Mouse (Mus musculus) hindbrain, embryonic 12.5 days (tissue): ENCODE data around the gene Tars2. TPM values are rescaled to one million over a fixed set of nuclear protein-coding genes. Genes with fewer than 3 reads are reported as not detected.
"Not testable (repeated sequence)": the region's sequence is repeated elsewhere in the genome, so short reads cannot be mapped to it uniquely, and the experiment has no call there.

Experiments
- ATAC-seq: fragments of 200-750 bp; cut with Nextera tagmentation; 2 replicates; pipeline ENCODE4 v1.8.0; 2017; ENCODE audit warnings: moderate TSS enrichment; ENCODE audit not compliant: low FRiP score
- H3K27ac ChIP-seq: fragments of 300-500 bp; sonication (generic); 2 replicates; pipeline ENCODE4 v1.5.1; 2016; ENCODE audit warnings: mild to moderate bottlenecking
- H3K27me3 ChIP-seq: fragments of 300-500 bp; sonication (generic); 2 replicates; pipeline ENCODE4 v1.6.1; 2016; ENCODE audit warnings: mild to moderate bottlenecking
- H3K36me3 ChIP-seq: fragments of 300-500 bp; sonication (generic); 2 replicates; pipeline ENCODE4 v1.6.1; 2016; ENCODE audit warnings: mild to moderate bottlenecking
- H3K4me1 ChIP-seq: fragments of 300-500 bp; sonication (generic); 2 replicates; pipeline ENCODE4 v1.6.1; 2016
- H3K4me2 ChIP-seq: fragments of 300-500 bp; sonication (generic); replicated peaks from 2 replicates; pipeline ENCODE4 v1.6.1; 2016; ENCODE audit warnings: mild to moderate bottlenecking
- H3K4me3 ChIP-seq: fragments of 300-500 bp; sonication (generic); 2 replicates; pipeline ENCODE4 v1.5.1; 2016; ENCODE audit warnings: mild to moderate bottlenecking
- H3K9ac ChIP-seq: fragments of 300-500 bp; sonication (generic); 2 replicates; pipeline ENCODE4 v1.6.1; 2016; ENCODE audit warnings: mild to moderate bottlenecking, moderate library complexity
- H3K9me3 ChIP-seq: fragments of 300-500 bp; sonication (generic); replicated peaks from 2 replicates; pipeline ENCODE4 v1.6.1; 2016; ENCODE audit warnings: mild to moderate bottlenecking
- WGBS: fragments of 180-500 bp; shearing (Covaris S2); methylation state at CpG from one replicate; pipeline ENCODE4 v1.1.7; 2016; 5-methylcytosine and 5-hydroxymethylcytosine counted together
- polyA plus RNA-seq: library from polyadenylated mRNA; unstranded; fragments of >200 nt; fragmentation: Nextera tagmentation; extraction: Ambion mirVana; gene quantifications from 2 replicates; pipeline ENCODE4 v1.2.1, GENCODE M21; 2016

The Tars2 gene
- polyA plus RNA-seq: 39.5 and 45.9 TPM in 2 replicates

DNA sequence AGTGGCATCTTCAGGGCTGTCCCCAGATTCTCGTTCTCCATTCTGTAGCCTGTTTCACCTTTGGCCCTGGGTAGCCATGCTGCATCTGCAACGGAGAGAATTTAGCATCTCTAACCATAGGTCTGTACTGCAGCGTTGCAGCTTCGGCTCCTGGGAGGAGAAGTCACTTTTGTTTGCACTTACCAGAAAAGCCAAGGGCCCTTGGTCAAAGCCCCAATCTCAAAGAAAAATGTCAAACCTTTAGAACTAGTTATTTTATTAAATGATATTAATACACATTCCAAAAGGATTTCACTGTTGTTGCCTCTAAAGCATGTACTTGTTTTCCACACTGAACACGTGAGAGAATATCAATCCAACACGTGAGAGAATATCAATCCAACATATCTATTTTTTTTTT lies at the start of gene Tars2:
TSS of gene Tars2 (minus strand) at position 101 of the 400 bp plus-strand sequence.
- no peaks in the 10 kb centered on the region for H3K4me1 ChIP-seq
- no peaks in the 10 kb centered on the region for H3K9me3 ChIP-seq
- H3K36me3 ChIP-seq: peaks cover 21% of the 10 kb centered on the region
- H3K9ac ChIP-seq: no peak within 1 kb of the TSS
- H3K27ac ChIP-seq: no peak within 1 kb of the TSS
- H3K4me3 ChIP-seq: no peak within 1 kb of the TSS
- no peaks in the 10 kb centered on the region for H3K27me3 ChIP-seq
- H3K4me2 ChIP-seq: no peak within 1 kb of the TSS
- no peak for ATAC-seq
- WGBS: 87% methylated on average over 6 of the region's 6 CpGs

DNA sequence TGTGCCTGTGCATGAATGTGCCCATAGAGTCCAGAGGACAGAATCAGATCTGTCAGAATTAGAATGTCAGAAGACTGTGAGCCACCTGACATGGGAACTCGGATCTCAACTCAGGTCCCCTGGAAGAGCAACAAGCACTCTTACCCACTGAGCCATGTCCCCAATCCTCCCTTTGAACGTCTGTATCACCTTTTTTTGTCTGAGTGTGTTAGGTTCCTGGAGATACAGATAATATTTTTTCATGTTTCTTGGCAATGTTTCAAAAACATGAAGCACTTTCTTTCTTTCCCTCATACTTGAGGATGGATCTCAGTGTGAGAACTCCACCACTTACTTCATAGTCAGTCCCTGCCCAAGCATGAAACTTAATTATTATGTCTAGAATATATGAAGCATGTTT lies 48.4 kb upstream of the Tars2 start:
- ATAC-seq: no peak
- 64% methylated on average over 2 of the region's 2 CpGs for WGBS

GRCm38 (mm10) chr3:95807630-95808029 lies 47.6 kb upstream of the Tars2 start:
- H3K4me3 ChIP-seq, H3K27me3 ChIP-seq, H3K4me1 ChIP-seq, H3K9me3 ChIP-seq, H3K27ac ChIP-seq, H3K4me2 ChIP-seq, H3K9ac ChIP-seq, ATAC-seq: not testable (repeated sequence)
- WGBS: 99% methylated on average over 3 of the region's 6 CpGs
- peaks cover 14% of the 10 kb centered on the region for H3K36me3 ChIP-seq

More for the DNA sequence above, 48.4 kb upstream of the Tars2 start:
- H3K4me1 ChIP-seq: no peaks in the 10 kb centered on the region
- H3K9ac ChIP-seq: no peak overlapping the region
- H3K36me3 ChIP-seq: peaks cover 14% of the 10 kb centered on the region
- no peaks in the 10 kb centered on the region for H3K27me3 ChIP-seq
- no peak overlapping the region for H3K4me2 ChIP-seq
- no peaks in the 10 kb centered on the region for H3K9me3 ChIP-seq
- no peak overlapping the region for H3K4me3 ChIP-seq
- no peak overlapping the region for H3K27ac ChIP-seq

DNA sequence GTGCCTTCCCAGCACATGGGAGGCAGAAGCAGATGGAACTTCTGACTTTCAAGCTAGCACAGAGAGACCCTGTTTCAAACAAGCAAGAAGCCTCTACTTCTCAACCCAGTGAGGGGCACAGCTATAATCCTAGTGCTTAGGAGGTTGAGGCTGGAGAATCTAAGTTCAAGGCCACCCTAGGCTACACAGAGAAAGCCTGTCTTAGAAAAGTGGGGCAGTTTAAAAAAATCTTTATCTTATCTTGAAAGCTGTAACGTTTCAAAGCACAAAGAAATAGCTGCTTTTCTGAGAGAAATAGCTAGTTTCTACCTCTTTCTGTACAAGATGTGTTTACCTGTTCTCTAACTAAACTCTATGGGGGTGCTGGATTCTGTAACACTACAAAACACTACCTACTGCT lies 46.7 kb upstream of the Tars2 start:
- Histone ChIP-seq H3K27me3 (no peaks in the 10 kb centered on the region), H3K4me1 (no peaks in the 10 kb centered on the region), H3K4me2 (no peak overlapping the region), H3K9ac (no peak overlapping the region), H3K9me3 (no peaks in the 10 kb centered on the region), H3K36me3 (peaks cover 14% of the 10 kb centered on the region), H3K4me3 (no peak overlapping the region), H3K27ac (no peak overlapping the region)
- WGBS: 93% methylated on average over 1 of the region's 1 CpGs
- no peak for ATAC-seq

GRCm38 (mm10) chr3:95803851-95804250 lies 43.8 kb upstream of the Tars2 start:
- Histone ChIP-seq H3K27ac (no peak overlapping the region), H3K4me2 (no peak overlapping the region), H3K36me3 (peaks cover 14% of the 10 kb centered on the region), H3K4me3 (no peak overlapping the region), H3K4me1 (no peaks in the 10 kb centered on the region), H3K9ac (no peak overlapping the region), H3K27me3 (no peaks in the 10 kb centered on the region), H3K9me3 (no peaks in the 10 kb centered on the region)
- ATAC-seq: no peak
- 98% methylated on average over 4 of the region's 4 CpGs for WGBS

- no peak overlapping the region for H3K4me2 ChIP-seq
- no peaks in the 10 kb centered on the region for H3K9me3 ChIP-seq
- WGBS: 91% methylated on average over 4 of the region's 4 CpGs
- no peaks in the 10 kb centered on the region for H3K27me3 ChIP-seq
- no peak for ATAC-seq
- H3K4me3 ChIP-seq: no peak overlapping the region
- no peak overlapping the region for H3K9ac ChIP-seq
- no peaks in the 10 kb centered on the region for H3K4me1 ChIP-seq
- no peak overlapping the region for H3K27ac ChIP-seq
- H3K36me3 ChIP-seq: no peaks in the 10 kb centered on the region
These were observed 38.8 kb upstream of the Tars2 start for GRCm38 (mm10) chr3:95798756-95799155.

DNA sequence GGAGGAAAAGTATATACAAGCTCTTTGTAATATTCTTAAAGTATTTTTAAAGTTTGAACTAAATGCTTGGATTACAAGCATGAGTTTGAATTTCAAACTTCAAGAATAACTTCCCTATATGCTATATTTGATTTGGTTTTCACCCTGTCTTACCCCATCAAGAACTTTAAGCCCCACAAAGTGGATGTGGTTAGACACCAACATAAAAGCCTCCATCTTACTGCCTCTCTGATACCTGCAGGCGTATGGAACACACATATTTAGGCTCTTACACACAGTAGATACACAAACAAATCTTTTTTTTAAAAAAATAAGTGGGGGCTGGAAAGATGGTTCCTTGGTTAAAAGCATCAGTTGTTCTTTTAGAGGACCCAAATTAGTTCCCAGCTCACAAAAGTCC lies 34.3 kb upstream of the Tars2 start:
- H3K36me3 ChIP-seq: no peaks in the 10 kb centered on the region
- no peak for ATAC-seq
- no peaks in the 10 kb centered on the region for H3K9me3 ChIP-seq
- H3K27me3 ChIP-seq: no peaks in the 10 kb centered on the region
- no peak overlapping the region for H3K4me2 ChIP-seq
- no peak overlapping the region for H3K27ac ChIP-seq
- no peaks in the 10 kb centered on the region for H3K4me1 ChIP-seq
- H3K4me3 ChIP-seq: no peak overlapping the region
- WGBS: 94% methylated on average over 1 of the region's 1 CpGs
- no peak overlapping the region for H3K9ac ChIP-seq

DNA sequence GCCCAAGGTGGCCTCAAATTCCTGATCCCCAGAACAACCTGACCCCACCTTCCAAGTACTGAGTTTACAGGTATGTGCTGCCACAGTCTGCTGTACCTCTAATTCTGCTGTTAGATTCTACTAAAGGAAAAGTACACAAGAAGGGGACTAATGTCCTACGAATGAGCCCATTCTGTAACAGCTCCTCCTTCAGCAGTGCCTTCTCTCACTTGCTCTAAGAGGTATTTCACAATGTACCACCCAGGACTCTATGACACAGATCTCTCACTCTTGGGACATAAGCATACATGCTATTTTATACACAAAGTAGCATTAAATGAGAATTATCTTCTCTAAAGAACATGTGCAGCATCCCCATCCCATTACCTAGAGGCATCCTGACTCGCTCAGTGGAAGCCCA lies 33.7 kb upstream of the Tars2 start:
- Histone ChIP-seq H3K36me3 (0 out of 2 replicates have a peak, but pooled peaks cover under 1% of the 10 kb centered on the region), H3K9me3 (no peaks in the 10 kb centered on the region), H3K4me1 (no peaks in the 10 kb centered on the region), H3K9ac (no peak overlapping the region), H3K27me3 (no peaks in the 10 kb centered on the region), H3K27ac (no peak overlapping the region), H3K4me3 (no peak overlapping the region), H3K4me2 (no peak overlapping the region)
- 79% methylated on average over 2 of the region's 2 CpGs for WGBS
- no peak for ATAC-seq

DNA sequence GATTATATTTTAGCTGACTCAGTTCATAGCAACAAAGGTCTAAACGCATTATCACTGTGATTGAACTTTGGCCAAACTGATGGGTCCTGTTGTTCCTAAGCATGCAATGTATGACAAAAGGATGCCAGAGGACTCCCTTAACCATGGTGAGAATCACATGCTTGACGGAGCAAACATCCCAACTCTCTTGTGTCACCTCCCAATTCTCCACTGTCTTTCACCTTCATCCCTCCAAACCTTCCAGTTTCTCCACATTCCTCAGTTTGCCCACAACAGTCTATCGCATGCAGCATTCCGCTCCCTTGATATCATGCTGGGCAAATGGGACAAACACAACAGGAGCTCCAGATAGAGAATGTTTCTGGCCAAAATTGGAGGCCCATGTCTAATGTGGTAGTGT lies 25.5 kb upstream of the Tars2 start:
- Histone ChIP-seq H3K27me3 (no peaks in the 10 kb centered on the region), H3K4me3 (no peak overlapping the region), H3K27ac (no peak overlapping the region), H3K9ac (no peak overlapping the region), H3K4me1 (no peaks in the 10 kb centered on the region), H3K4me2 (no peak overlapping the region), H3K36me3 (peaks cover 58% of the 10 kb centered on the region), H3K9me3 (no peaks in the 10 kb centered on the region)
- no peak for ATAC-seq
- WGBS: 92% methylated on average over 4 of the region's 4 CpGs

- peaks cover 63% of the 10 kb centered on the region for H3K36me3 ChIP-seq
- no peak for ATAC-seq
- H3K4me3 ChIP-seq: no peak overlapping the region
These were observed 12.0 kb upstream of the Tars2 start for GRCm38 (mm10) chr3:95771985-95772384.

GRCm38 (mm10) chr3:95765534-95765933 lies 5.5 kb upstream of the Tars2 start:
- no peaks in the 10 kb centered on the region for H3K9me3 ChIP-seq
- no peak overlapping the region for H3K9ac ChIP-seq
- H3K4me3 ChIP-seq: no peak overlapping the region
- H3K27ac ChIP-seq: no peak overlapping the region
- 93% methylated on average over 10 of the region's 10 CpGs for WGBS
- ATAC-seq: no peak
- no peaks in the 10 kb centered on the region for H3K4me1 ChIP-seq
- H3K36me3 ChIP-seq: peaks cover 52% of the 10 kb centered on the region
- H3K27me3 ChIP-seq: no peaks in the 10 kb centered on the region
- H3K4me2 ChIP-seq: no peak overlapping the region

More at GRCm38 (mm10) chr3:95771985-95772384, 12.0 kb upstream of the Tars2 start:
- no peaks in the 10 kb centered on the region for H3K9me3 ChIP-seq
- no peak overlapping the region for H3K9ac ChIP-seq
- no peaks in the 10 kb centered on the region for H3K27me3 ChIP-seq
- no peak overlapping the region for H3K4me2 ChIP-seq
- no peaks in the 10 kb centered on the region for H3K4me1 ChIP-seq
- H3K27ac ChIP-seq: no peak overlapping the region

DNA sequence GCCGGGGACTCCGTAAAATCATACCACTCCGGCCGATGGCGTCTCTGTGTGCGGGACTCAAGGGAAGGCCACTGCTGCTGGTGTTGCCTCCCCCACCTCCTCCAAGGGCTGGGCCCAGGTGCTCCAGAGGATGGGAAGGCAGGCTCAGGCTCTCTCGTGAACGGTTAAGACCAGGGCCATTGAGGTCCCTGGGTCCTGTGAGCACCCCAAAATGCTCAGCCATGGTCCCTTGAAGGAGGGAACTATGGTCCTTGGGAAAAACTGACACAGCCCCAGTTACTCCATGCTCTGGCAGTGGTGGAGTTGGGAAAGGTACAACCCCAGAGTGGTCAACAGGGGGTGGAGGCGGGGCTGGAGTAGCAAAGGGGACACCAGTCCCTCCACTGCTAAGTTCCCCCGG lies 3.8 kb upstream of the Tars2 start:
- no peak overlapping the region for H3K4me2 ChIP-seq
- H3K9me3 ChIP-seq: no peaks in the 10 kb centered on the region
- peaks cover 48% of the 10 kb centered on the region for H3K36me3 ChIP-seq
- 75% methylated on average over 10 of the region's 10 CpGs for WGBS
- no peaks in the 10 kb centered on the region for H3K27me3 ChIP-seq
- no peak for ATAC-seq
- H3K4me1 ChIP-seq: no peaks in the 10 kb centered on the region
- no peak overlapping the region for H3K9ac ChIP-seq
- H3K27ac ChIP-seq: no peak overlapping the region
- no peak overlapping the region for H3K4me3 ChIP-seq

DNA sequence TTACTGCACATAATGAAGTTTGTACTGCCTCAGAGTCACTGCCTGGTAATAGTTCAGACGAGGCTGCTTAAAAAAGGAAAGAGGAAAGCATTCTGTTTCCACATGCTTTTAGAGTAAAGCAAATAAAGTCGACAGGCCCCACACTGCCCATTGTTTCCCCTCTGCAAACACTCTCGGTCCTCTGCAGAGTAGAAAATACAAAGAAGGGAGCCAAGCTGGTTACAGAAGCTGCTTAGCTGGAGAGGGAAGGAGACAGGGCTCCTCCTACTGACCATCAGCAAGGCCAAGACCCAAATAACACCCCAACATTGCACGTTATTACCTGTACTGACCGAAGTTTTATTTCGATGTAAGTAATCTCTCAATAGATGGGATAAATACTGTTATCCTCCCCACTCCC lies 3.0 kb upstream of the Tars2 start:
- H3K4me2 ChIP-seq: no peak overlapping the region
- H3K36me3 ChIP-seq: peaks cover 40% of the 10 kb centered on the region
- ATAC-seq: no peak
- H3K4me1 ChIP-seq: no peaks in the 10 kb centered on the region
- no peak overlapping the region for H3K4me3 ChIP-seq
- no peaks in the 10 kb centered on the region for H3K9me3 ChIP-seq
- H3K27ac ChIP-seq: no peak overlapping the region
- 48% methylated on average over 6 of the region's 6 CpGs for WGBS
- no peak overlapping the region for H3K9ac ChIP-seq
- no peaks in the 10 kb centered on the region for H3K27me3 ChIP-seq
